Mouse (Mus musculus) olfactory bulb, adult 2 months (tissue): ENCODE results near the gene Sdk2. TPM values are rescaled to one million over a fixed set of nuclear protein-coding genes. Genes with fewer than 3 reads are reported as not detected.

Experiments used
- H3K27ac ChIP-seq: fragments of 200-500 bp; 2 replicates; pipeline ENCODE4 v1.5.1; 2012; ENCODE audit warnings: low read depth, low read length; ENCODE audit not compliant: insufficient read depth
- H3K4me1 ChIP-seq: fragments of 200-500 bp; 2 replicates; pipeline ENCODE4 v1.6.1; 2012; ENCODE audit warnings: low read length; ENCODE audit not compliant: control insufficient read depth, insufficient read depth
- H3K4me3 ChIP-seq: fragments of 200-500 bp; 2 replicates; pipeline ENCODE4 v1.5.1; 2012; ENCODE audit warnings: mild to moderate bottlenecking, low read depth, low read length, moderate library complexity; ENCODE audit not compliant: insufficient read depth
- CTCF ChIP-seq: fragments of 200-500 bp; IDR thresholded peaks from 2 replicates; pipeline ENCODE4 v1.5.1; 2012; ENCODE audit warnings: low read depth, mild to moderate bottlenecking, low read length, moderate library complexity; ENCODE audit not compliant: insufficient read depth
- POLR2A ChIP-seq: fragments of 200-500 bp; IDR thresholded peaks from 2 replicates; pipeline ENCODE4 v1.6.1; 2012; ENCODE audit warnings: mild to moderate bottlenecking, low read depth, low read length, moderate library complexity; ENCODE audit not compliant: insufficient read depth
- WGBS: fragments of 180-500 bp; shearing (Covaris S2); methylation state at CpG from one replicate; pipeline ENCODE4 v1.1.7; 2018; 5-methylcytosine and 5-hydroxymethylcytosine counted together
- polyA plus RNA-seq: library from polyadenylated mRNA; stranded (reverse); fragments of >200 nt; gene quantifications from 2 replicates; pipeline ENCODE4 v1.2.4, GENCODE M21; 2012; ENCODE audit warnings: low replicate concordance; ENCODE audit not compliant: missing spikeins, insufficient read depth, insufficient read length

Sdk2 gene
- polyA plus RNA-seq, 1 experiment = not detected

DNA sequence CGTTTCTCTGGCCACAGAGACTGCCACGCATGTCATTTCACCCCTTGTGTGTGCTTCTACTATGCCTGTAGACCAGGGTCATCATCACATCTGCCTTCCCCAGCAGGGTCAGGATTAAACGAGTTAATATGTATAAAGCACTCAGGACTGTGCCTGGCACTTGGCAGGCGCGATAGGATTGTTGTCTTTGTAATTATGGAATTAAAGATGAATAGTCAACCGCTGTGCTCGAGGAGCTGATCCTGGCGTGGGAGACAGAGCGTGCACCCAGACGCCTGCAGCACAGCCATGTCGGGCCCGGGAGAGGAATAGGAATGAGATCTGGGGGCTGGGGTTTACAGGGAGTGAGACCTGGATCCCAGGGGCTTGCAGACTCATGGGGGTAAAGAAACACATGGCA is 61.0 kb downstream of the Sdk2 start:
- H3K27ac ChIP-seq = no peak overlapping the region
- TF ChIP-seq POLR2A = no peak
- no peak for TF ChIP-seq CTCF

DNA sequence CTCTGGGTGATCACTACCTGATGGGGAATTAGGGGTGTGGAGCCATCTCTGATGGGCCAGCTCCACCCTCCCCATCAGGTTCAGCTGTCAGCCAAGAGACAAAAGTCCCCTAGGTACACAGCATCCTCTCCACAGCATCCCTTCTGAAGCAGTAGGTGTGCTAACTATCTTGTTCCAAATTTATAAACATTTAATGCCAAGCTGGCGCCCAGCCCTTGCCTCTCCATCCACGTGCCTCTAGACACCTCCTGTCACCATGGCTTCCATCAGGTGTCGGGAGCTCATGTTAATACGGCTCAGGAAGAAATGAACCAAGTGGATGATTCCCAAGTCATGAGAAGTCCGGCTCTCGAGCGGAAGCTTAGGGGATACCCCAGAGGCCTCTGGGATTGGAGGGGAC is 62.2 kb downstream of the Sdk2 start:
- Histone ChIP-seq H3K4me1 (peaks cover 13% of the 10 kb centered on the region), H3K4me3 (no peak overlapping the region), H3K27ac (no peak overlapping the region)
- TF ChIP-seq POLR2A = no peak
- TF ChIP-seq CTCF = no peak
- 95% methylated on average over 7 of the region's 7 CpGs for WGBS

More for the DNA sequence above, 61.0 kb downstream of the Sdk2 start:
- Histone ChIP-seq H3K4me3 (no peak overlapping the region), H3K4me1 (peaks cover 7% of the 10 kb centered on the region)
- WGBS = 26% methylated on average over 12 of the region's 12 CpGs

DNA sequence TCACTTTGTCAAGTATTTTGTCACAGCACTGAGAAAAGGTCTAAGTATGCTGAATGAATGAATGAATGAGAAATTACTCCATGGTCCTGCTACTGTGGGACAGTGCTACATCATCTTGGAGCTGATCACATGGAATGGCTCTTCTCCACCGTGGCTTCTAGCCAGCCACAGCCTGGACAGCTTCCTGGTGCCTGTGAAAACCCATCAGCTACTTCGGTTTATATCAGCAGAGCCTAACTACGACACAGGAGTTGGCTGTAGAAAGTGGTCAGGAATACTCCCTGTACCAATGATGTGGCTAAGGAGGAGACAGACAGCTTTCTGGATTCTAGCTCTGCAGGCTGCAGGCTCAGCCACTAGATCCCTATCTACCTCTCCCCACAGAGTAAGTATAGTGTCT is 63.7 kb downstream of the Sdk2 start:
- H3K4me1 ChIP-seq = peaks cover 13% of the 10 kb centered on the region
- H3K4me3 ChIP-seq = no peak overlapping the region
- no peak overlapping the region for H3K27ac ChIP-seq
- whole genome bisulfite sequencing = 69% methylated on average over 3 of the region's 3 CpGs
- TF ChIP-seq CTCF (no peak), POLR2A (no peak)

DNA sequence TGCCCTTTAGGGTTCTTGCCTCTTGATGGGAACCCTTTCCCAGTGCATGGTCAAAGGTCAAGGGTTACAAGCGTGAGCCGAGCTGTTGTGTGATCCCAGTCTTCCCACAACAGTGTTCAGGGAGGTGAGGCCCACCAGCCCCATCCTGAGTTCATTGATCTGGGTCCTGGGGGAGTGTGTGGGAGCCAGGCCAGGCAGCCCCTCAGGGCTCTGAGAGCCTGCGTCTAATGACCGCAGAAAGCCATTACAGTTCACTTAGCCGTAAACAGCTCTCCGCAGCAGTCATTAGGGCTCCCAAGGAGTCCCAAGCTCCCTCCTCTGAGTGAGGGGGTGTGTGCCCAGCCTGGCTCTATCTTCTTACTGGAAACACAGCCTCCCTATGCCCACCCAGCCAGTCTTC is 66.8 kb downstream of the Sdk2 start:
- no peak overlapping the region for H3K4me3 ChIP-seq
- 86% methylated on average over 6 of the region's 6 CpGs for WGBS
- peaks cover 12% of the 10 kb centered on the region; the same call in 1 of the 2 replicates for H3K4me1 ChIP-seq
- TF ChIP-seq POLR2A = no peak
- no peak for TF ChIP-seq CTCF
- no peak overlapping the region for H3K27ac ChIP-seq

DNA sequence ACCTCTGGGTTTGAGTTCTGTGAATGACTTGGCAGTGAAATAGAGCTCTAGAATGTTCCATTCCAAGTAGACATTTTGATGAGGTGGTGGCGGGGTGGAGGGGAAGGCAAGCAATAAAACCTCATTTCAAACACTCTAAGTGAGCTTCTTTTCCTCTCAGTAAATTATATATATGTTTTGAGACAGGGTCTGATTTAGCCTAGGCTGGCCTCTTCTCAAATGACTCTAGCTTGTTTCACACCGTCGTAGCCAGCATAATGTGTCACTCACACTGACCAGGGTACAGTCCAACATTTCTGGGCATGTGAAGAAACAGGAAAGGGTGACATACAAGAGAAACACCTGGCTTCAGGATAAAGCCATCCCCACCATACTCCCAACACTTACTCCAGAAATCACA is 68.1 kb downstream of the Sdk2 start:
- no peak overlapping the region for H3K27ac ChIP-seq
- peaks cover 12% of the 10 kb centered on the region; the same call in 1 of the 2 replicates for H3K4me1 ChIP-seq
- WGBS = 97% methylated on average over 3 of the region's 3 CpGs
- TF ChIP-seq CTCF = no peak
- no peak for TF ChIP-seq POLR2A
- no peak overlapping the region for H3K4me3 ChIP-seq

DNA sequence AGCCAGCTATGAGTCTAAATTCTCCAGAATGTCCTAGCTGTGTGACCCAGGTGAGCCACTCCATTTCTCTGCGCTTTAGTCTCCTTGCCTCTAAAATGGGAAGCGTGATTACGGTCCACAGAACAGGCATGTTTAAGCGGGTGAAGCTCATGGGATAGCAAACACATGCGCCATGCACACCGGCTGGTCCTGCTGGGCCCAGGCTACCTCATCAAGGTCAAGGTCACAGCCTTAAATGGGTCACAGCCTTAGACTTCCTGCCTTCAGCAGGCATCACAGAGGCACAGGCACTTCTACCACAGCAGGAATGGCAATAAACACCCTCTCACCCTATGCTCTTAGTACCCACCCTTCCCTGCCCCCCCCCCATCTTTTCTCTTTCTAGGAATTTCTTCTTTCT is 72.9 kb downstream of the Sdk2 start:
- Histone ChIP-seq H3K27ac (no peak overlapping the region), H3K4me1 (peaks cover 35% of the 10 kb centered on the region), H3K4me3 (no peak overlapping the region)
- 98% methylated on average over 6 of the region's 6 CpGs for WGBS
- TF ChIP-seq POLR2A = no peak
- no peak for TF ChIP-seq CTCF

DNA sequence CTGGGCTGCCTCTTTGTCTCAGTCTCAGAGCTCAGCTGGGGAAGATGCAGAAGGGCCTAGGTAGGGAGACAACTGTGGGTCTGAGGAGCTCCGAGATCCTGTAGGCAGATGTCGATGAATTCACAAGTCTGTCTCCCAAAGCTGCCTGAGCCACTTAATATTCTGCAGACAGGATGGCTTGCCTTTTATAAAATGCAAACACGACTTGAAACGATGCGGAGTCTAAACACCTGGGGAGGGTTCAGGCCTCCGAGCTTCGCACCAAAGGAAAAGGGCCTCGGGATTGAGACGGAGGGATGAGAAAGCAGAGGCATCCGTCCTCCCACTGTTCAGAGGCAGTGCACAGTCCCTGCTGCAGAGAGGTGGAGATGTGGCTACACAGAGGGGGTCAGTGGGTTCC is 74.0 kb downstream of the Sdk2 start:
- TF ChIP-seq CTCF (no peak), POLR2A (no peak)
- 81% methylated on average over 10 of the region's 10 CpGs for WGBS
- Histone ChIP-seq H3K4me3 (no peak overlapping the region), H3K4me1 (peaks cover 35% of the 10 kb centered on the region), H3K27ac (no peak overlapping the region)

DNA sequence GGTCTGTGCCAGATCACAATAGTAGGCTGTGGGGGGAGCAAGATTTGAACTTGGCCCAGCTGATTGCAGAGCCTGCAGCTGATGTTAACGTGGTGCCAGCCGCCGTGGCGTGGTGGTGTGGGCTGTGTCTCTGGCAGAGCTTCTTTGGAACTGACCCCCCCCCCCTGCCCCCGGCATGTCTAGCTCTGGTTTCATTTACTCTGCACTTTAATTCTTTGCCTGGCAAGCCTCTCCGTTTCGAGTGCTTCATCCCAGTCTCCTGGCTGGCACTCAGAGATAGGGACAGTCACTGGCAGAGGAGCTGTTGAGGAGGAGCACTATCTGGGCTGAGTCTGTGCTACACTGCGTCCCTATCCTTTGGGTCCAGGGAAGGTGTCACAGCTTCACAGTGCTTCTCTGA is 75.0 kb downstream of the Sdk2 start:
- H3K27ac ChIP-seq = no peak overlapping the region
- WGBS = 51% methylated on average over 8 of the region's 8 CpGs
- TF ChIP-seq CTCF (no peak), POLR2A (no peak)
- H3K4me3 ChIP-seq = no peak overlapping the region
- peaks cover 38% of the 10 kb centered on the region for H3K4me1 ChIP-seq

DNA sequence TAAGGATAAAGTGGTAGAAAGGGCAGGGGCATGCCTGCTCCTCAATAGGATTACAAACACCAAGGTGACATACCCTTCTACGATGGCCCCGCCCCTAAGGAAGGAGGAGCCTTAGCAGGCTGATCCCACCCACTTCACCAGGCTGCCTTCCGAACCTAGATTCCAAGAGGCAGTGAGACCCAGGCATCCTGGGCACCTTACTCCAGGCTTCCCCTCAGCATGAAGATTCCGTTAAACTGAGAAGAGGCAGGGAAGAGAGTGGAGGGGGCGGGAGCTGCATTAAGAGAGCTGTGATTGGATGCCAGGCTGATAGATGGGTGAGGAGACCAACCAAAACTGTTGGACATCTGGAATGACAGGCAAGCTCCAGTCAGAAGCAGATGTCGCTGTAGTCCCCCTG is 76.4 kb downstream of the Sdk2 start:
- 26% methylated on average over 6 of the region's 6 CpGs for WGBS
- Histone ChIP-seq H3K4me3 (peak overlapping the region; percentile 27), H3K27ac (no peak overlapping the region), H3K4me1 (peaks cover 36% of the 10 kb centered on the region)
- TF ChIP-seq POLR2A = no peak
- no peak for TF ChIP-seq CTCF

DNA sequence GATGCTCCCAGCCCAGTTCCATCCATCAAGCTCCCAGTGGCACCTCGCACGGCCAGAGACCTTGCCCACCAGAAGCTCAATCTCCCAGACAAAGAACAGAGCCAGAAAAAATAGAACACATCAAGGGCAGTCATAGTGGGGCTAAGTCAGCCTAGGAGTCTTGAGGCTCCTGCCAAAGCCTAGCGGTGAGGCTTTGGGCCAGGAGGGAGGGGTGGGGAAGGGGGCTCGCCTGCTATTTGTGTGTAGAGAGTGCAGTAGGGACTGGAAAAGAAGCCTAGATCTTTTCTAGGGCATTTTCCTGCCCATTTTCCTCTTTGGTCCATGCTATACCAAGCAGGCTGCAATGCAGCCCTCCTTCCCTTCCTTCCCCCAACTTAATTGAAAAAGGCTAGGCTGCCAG is 76.8 kb downstream of the Sdk2 start:
- WGBS = 50% methylated on average over 4 of the region's 4 CpGs
- H3K4me3 ChIP-seq = no peak overlapping the region
- no peak overlapping the region for H3K27ac ChIP-seq
- TF ChIP-seq CTCF = no peak
- no peak for TF ChIP-seq POLR2A
- H3K4me1 ChIP-seq = peaks cover 36% of the 10 kb centered on the region
